Mouse (Mus musculus) lung, postnatal 36 days (tissue): ENCODE results near the gene Gprc5a.

Experiments used
- DNase-seq: peaks from one replicate; pipeline ENCODE4 v3.0.0; 2022; ENCODE audit warnings: mixed read lengths

Gprc5a gene

DNA sequence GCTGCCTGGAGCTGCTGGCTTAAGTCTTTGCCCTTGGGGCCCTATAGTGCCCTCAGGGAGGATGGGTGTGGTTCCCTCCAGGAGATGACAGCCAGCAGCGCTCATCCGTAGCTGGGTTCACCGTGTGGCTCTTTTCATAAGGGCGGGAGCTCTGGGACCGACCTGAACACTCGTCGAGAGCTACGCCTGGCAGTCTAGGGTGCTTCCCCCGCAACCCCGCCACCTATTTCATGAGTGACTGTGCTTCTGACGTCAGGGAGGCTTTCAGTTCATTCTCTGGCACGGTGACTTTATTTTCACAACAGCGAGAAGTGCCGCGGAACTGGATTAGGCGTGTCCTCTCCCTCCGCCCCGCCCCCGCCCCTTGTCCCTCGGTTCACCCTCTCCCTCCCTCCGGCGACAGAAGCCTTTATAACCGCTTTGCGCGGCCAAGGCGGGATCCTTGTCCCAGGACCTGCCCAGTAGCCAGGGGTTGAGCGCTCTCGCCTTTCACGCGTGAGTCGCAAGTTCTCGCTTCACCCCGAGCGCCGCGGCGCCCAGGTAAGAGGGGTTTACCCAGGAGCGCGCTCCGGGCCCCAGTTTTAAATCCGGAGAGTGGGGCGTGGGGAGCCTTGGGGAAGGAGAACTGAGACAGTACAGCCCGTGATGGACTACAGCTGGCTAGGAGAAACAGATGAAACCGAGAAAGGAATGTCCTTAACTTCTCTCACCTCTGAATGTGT is at the start of gene Gprc5a:
Gprc5a (plus strand) TSS at position 416 of the 722 bp plus-strand sequence.
- peak; percentile 91 for DNase-seq

DNA sequence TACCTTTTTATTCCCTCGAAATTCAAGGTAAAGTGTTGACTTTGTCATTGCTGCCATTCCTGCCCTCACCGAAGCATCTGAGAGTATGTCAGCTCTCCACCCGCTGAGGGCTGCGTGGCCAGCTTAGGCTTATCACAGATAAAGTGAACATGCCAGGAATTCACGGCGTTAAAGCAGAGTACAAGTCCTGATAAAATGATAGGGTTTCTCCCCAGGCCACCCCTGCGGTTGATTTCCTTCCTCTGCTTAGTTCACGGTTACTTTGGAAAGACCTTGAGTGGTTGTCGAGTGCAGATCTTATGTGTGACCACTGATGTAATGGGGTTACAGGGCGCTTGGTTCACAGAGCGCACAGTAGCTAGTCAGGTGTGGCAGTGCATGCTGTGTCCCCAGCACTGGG is 48.2 kb upstream of the Gprc5a start:
- DNase-seq = peak; percentile 78

DNA sequence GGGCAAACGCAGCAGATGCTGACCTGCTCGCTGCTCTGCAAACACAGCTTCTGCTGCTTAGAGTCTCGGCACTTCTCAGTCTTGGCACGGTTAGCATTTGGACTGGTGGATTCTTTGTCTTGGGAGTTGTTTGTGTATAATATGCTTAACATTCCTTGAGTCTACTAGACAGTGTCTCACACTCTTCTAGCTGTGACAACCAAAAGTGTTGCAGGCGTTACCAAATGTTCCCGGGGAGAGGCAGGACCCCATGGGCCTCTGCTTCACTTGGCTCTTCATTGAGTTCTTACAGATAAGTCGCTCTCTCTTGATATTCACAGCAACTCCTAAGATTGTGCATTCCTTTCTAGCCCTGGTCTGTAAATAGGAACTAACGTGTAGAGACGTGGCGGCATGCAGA is 45.9 kb upstream of the Gprc5a start:
- DNase-seq = peak; percentile 49

DNA sequence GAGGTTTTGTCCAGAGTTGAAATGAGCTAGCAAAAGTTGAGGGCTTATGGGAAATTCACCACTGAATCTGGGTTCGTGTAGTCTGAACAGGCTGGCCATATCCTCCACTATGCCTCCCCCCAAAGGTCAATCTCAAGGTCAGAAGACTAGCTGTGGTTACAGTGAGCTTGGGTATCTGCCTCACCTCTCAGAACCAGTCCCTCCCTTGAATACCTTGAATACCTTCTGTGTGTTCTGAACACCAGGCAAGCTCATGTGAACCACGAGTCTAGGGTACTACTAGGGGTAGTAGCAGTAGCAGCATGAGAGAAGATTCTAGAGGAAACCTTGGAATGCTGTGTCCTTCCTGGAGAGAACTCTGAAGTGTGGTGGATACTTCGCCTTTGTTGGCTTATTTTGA is 43.8 kb upstream of the Gprc5a start:
- no peak for DNase-seq

DNA sequence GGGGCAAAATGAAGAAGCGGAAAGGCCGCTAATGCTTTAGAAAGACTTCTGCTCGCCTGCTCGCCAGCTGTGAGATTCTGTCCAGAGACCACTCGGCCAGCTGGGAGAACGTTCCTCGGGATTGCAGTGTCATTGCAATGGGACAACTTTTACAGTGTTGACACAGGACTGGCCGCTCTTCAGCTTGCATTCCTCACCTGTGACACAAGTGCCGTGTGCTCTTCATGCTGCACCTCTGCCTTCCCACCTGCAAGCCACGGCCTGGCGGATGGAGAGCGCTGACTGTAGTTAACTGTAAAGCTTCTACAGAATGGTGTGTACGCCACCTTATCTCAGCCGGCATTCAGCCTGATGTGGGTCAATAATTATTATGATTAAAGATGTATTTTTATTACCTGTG is 42.1 kb upstream of the Gprc5a start:
- DNase-seq = peak; percentile 40

DNA sequence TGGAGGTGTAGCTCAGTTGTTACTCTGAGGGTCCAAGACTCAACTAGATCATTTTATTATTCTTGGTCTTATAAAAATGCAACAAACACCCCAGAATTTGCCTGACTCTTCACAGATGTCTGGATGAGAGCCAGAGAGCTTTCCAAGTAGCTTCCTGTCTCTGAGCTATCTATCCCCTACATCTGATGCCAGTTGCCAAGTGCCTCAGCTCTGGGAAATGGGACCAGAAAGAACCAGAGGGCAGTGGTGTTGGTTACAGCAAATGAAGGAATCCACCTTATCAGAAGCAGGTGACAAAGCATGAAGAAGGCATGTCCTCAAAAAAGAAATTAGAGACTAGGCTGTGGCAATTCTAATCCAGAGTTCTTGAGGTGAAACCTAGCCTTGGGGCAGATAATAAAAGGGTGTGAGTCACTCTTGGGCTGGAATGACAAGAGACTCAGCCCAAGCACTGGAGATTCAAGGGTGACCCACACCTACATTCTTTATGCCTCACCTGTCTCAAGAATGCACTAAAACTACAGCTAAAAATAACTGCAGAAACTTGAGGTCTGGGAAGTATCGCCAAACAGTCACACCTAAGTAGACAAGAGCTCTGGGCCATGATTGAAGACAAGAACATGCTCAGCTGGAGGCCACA is 40.5 kb upstream of the Gprc5a start:
- peak; percentile 79 for DNase-seq

DNA sequence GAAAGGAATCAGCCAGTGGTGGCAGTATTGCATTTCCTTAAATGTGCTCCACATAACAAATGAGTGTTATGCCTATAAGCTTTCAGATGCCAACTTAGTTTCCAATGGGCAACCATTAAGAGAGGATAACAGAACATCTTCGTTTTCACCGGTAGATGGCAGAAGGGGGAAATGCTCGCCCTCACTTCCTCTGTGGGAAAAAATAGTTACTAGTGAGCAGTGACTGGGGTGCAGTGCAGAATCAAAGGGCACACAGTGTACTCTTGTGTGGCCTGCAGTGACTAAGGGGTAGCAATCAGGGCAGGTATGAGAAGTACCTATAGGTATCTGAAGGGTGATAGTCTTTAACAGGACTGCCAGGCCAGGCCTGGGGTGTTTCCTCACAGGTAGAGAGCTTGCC is 39.2 kb upstream of the Gprc5a start:
- peak; percentile 73 for DNase-seq

DNA sequence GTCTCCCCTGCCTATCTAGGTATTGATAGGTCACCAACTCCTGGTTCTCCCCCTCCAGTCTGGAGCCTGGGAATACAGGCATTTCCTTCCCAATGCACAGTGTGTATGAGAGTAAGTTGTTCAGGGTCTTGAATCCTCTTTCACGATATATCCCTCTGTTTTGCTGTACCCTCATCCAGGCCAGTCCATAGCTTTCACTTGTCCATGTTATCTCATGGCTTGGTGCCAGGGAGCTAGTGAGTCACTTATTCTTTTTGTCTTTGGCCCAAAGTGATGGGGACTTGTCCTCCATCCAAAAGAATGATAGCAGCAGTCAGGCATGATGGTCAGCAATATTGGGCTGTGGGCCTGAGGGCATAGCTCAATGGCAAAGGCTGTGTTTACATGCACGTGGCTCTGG is 38.7 kb upstream of the Gprc5a start:
- no peak for DNase-seq

DNA sequence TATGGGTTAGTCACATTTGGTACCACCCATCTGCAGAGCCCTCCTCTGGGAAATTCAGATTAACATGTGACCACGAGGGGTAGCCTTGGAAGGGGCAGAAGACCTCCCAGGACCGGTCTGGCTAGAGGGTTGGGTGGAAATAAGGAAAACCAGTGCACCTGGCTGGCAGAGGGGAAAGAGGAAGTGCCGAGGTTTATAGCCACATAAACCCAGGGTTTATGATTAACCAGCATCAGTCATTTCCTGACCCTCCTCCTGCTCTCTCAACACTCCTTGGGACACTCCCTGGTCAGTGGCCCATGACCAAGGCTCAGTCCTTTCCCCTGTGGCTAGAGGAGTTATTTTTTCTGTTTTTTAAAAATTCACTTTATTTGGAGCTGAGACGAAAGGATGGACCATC is 36.2 kb upstream of the Gprc5a start:
- DNase-seq = peak; percentile 52

DNA sequence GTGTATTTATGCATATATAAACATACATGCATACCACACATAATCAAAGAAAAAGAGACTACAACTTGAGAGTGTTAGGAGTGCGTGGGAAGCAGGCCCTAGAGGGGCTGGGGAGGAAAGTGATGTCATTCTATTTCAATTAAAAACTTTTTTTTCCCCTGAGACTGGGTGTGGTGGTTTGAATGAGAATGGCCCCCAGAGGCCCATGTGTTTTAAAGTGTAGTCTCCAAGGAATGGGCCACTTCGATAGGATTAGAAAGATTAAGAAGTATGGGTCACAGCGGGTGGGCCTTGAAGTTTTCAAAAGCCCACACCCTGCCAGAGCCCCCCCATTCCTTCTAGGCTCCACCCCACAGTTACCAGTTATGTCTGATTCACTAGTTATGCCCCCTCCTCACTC is 26.8 kb upstream of the Gprc5a start:
- DNase-seq = no peak

DNA sequence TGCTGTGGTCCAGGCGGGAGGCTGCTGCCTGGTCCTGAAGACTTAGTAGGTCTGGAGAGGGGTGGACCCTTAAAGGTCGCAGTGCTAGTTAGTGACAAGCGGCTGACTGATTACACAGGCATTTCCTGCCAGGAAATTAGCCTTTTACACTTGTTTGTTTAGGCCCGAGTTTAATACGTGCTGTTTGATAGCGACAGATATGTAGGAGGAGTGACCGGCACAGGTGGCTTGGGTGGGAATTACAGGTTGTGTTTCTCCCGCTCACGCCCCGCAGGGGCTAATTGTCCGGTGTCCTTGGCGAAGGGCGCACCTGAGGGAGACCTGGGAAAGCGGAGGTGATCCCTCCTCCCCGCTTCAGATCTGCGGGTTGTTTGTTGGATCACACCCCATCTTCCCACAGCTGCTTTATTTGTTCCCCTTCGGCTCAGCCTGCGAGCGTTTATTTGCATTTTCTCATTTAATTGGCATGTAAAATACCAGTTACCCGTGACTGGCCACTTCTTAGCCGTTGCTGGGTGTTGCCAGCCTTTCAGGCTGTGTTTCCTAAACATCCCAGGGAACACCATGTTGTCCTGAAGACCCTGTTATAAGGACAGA is 25.1 kb upstream of the Gprc5a start:
- DNase-seq = peak; percentile 25

DNA sequence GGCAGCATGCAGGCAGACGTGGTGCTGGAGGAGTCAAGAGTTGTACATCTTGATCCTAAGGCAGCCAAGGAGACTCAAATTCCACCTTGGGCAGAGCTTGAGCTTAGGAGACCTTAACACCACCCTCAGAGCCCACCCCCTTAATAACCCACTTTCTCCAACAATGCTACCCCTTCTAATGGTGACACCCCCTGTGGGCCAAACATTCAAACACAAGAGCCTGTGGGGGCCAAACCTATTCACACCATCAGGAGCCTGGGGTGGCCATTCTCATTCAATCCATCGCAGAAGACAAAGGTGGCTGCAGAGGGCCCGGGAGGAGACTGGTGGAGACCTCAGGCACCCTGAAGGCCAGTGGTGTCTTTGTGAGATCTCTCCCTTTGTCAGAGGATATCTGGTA is 23.5 kb upstream of the Gprc5a start:
- no peak for DNase-seq

DNA sequence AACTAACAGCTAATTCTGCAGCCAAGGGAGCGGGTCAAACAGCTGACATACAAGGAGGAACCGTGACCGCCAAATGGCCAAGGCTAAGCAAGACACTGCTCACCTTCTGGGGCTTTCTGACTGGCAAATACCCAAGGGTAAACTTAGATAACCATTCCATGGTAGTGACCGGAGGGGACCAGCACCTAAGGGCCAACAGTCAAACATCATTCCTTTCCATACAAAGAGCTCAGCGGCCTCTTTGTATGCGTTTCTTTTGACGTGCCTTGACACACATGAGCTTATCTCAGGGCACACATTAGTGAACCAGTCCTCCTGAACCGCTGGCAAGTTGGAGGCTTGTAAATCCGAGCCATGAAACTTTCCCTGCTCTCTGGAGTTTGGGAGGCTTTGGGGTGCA is 18.2 kb upstream of the Gprc5a start:
- no peak for DNase-seq

DNA sequence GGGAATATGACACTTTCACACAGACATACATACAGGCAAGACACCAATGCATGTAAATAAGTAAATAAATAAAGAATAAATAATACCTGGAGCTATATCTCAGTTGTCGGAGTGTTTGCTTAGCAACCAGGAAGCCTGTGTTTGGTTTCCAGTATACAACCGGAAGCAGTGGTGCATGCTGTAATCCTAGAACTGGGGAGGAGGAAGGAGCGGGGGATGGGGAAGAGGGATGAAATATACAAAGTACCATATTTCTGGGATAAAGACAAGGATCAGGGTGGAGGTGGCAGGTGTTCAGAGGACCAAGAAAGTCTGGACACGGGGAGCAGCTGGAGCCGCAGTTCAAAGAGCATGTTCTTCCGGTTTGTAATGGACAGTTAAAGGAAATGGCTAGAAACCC is 16.9 kb upstream of the Gprc5a start:
- DNase-seq = peak; percentile 43

DNA sequence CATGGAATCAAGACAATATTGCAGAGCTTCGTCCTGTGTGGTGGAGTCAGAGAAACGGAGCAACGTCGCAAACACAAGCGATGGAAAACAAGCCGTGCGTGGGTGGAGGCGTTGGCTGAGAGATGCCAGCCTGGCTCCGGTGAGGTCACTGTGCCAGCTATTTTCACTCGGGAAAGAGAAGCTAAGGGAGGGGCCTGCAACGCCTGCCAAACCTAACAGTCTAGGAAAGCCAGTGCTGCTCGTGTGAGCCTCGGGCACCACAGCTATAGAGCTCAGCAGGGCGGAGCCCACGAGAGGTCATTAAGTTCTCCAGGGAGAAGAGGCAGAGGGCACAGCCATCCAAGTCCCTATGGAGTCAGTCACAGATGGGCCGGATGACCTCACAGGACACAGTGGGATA is 16.5 kb upstream of the Gprc5a start:
- DNase-seq = peak; percentile 86

DNA sequence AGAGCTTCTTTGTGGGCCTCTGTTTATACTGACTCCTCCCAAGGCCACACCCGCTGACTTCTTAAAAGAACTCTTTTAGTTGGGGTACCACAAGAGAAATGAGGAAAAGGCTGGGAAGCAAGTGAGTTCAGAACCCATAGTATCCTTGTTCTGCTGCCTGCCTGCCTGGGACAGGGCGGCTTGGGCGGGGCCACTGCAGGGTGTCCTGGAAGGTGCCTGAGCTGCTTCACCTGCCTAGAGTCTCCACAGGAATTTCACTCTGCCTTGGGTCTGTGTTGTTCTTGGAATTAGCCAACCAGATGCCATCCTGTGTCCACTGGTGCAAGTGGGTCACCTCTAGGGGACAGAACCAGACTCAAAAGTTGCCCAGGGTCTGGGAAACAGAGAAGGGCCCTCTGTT is 11.7 kb upstream of the Gprc5a start:
- DNase-seq = no peak

DNA sequence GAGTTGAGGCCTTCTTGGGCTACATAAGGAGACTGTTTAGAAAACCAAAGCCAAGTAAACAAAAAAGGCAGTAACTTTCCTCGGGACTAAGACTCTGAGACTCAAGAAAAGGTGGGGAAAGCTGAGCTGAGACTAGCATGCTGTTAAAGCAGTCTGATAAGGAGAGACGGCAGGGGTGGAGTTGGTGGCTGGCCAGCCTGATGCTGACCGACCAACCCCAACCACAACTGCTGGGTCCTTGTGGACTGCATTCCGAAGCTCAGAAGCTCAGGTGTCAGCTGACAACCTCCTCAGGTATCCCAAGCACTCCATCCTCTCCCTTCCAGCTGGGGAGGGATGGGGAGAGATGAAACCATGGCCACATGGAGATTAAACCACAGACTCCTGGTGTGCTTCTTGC is 9.6 kb upstream of the Gprc5a start:
- DNase-seq = peak; percentile 38

DNA sequence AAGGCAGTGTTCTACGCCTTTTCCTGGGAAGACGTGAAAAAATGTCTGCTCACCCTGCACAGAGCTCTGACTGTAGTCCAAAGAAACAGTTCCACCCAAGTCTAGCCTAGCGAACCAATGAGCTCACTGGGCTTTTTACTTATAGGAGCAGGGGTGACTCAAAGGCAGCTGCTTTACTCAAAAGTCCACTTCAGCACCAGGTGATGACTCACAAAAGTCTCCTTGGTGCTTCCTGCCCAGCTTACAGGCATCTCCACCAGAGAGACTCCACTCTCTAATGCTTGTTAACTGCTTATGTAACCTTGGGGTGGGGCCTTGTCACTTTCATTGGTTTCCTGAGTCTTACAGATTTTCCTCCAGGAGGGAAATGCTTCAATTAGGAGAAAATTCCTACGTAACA is 4.7 kb upstream of the Gprc5a start:
- DNase-seq = no peak

DNA sequence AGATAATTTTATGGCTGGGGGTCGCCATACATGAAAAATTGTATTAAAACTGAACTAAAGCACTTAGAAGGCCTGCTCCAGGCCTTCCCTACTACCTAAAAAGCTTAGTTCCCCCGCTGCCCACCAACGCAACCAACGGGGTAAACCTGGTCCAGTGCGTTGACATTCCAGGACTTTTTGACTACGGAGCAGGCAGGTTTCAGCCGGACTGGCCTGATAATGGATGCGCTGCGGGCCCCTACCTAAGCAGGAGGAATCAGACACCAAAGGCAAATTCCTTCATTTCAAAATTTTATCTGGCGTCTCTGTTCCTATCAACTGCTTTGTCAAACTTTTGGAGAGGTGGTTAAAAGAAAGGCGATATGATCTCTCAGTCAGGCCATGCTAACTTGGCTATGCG is 830 bp upstream of the Gprc5a start:
- no peak for DNase-seq

DNA sequence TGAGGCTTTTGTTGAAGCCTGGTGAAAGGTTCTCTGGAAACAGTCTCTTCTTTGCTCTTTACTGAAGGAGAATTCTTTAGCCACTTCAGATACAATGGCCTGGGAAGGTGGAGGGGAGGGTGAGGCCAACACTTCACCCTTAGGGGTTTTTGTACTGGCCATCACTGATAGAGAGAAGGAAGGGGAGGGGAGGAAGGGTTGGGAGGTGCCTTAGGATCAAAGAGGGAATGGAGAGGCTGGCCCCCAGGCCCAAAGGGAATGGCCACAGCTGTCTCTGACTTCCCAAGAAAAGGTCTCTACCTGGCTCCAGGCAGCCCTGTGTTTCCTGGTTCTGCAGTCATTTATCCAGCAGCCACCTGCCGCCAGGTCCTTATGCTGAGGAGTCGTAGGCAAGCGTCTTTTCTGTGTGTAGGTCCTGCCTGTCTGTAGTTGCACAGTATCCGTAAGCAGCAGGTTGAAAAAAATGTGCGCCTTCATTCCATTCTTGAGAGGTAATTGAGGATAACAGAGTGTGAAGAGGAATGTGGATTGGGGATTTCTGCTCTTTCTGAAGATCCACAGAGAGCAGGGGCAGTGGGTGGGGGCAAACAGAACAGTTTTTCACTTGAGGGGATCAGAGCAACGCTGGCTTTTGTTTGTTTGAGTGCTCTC is 1.5 kb downstream of the Gprc5a start:
- peak; percentile 70 for DNase-seq

DNA sequence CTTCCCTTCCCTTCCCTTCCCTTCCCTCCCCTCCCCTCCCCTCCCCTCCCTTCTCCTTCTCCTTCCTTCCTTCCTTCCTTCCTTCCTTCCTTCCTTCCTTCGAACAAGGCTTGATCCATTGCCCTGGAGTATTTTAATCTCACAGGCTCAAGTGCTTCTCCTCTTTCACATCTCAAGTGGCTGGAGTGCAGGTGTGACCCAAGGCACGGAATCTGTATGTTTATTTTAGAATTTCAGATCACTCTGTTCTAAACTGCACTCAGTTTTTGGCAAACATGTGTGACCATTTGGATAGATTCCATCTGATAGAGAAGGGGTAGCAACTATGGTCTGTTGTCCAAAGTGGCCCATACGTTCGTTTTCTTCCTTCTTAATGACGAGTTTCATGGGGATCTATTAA is 2.8 kb downstream of the Gprc5a start:
- DNase-seq = peak; percentile 86

DNA sequence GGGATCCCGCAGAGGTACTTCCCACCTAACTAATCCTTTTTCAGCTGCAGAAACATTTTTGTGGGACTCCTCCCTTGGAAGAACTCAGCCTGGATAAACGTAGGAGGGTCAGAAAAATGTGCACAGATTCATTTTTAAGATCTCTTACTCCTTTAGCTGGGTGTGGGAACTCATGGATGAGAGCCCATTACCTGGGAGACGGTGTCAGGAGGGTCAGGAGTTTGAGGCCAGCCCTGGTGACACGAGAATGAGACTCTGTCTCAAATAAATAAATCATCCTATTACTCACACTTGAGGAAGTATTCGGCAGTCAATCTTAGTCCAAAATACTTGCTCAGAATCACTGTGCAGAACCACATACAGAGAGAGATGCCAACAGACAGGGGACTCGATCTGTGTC is 4.4 kb downstream of the Gprc5a start:
- DNase-seq = no peak

DNA sequence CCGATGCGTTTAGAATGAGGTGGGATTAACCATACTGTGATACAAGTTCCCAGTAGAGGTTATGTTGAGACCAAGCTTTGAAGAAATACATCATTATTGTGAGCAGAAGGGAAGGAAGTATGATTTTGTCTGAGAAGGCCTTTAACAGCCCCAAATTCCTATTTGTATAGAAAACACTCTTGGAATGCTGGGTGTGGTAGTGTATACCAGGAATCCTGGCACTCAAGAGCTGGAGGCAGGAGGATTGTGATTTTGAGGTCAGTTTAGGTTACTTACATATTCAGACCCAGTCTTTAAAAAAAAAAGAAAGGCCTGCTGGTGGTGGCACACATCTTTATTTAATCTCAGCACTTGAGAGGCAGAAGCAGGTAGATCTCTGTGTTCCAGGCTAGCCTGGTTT is 4.9 kb downstream of the Gprc5a start:
- DNase-seq = no peak

DNA sequence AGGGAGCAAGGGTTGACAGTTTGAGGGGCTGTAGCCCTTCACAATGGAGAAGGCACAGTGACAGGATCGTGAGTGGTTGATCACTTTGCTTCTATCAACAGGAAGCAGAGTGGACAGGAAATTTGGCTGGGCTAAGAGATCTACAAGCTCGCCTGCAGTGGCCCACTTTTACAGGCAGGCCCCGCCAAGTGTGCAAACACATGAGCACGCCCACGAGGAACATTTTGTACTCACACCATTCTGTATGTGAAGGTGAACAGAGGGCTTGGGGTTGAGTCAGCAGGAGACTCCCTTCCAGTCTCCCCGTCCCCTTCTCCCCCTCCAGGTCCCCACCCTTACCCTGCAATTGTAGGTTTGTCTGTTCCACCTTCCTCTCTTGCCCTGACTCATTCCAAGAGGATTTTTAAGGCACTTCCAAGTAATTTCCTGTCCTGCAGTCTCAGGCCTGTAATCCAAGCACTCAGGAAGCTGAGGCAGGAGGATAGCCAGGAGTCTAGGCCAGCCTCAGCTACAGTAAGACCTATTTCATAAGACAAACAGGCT is 9.0 kb downstream of the Gprc5a start:
- DNase-seq = peak; percentile 66
